Mouse (Mus musculus): ENCODE results near the gene Thrsp.

Thrsp gene

DNA sequence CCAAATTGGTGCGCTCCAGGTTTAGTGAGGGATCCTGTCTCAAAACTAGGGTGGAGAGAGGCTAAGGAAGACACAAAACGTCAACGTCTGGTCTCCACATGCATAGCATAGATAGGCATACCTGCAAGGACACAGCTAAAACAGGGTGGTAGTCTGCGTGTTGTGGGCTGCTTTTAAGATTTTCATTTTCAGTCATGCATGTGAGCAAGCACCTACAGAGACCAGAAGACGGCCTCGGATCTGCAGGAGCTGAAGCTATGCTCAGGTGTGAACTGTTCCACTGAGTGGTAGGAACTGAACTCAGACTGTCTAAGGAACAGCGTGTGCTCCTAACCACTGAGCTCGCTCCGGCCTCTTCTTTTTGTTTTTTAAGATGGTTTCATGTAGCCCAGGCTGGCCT, 42.4 kb downstream of the Thrsp start:
- DNase-seq, result no peak

DNA sequence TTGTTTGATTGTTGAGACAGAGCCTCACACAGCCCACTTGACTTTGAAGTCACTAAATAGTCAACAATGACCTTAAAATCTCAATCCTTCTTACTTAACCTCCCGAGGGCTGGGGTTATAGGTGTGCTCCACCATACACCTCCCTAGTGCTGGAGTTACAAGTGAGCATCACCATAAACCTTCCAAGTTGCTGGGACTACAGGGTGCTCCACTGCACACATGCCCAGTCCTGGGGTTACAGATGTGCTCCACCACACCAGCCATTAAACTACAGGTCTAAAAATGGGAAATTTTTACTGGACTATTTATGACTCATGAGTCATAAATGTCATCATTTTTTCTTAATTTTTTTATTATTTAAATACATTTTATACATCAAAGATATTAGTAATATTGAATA, 51.6 kb downstream of the Thrsp start:
- DNase-seq, result no peak

Data from kidney, postnatal 10 days (tissue).